In genomic region chr16:18333976-18334375, GRCm38 (mm10) we compare ENCODE assay signal across 9 mouse cellular contexts. TPM values are rescaled to one million over a fixed set of nuclear protein-coding genes. Genes with fewer than 3 reads are reported as not detected.
DNase-seq lines count a peak whose midpoint lies in the region; ATAC-seq and TF ChIP-seq lines count a peak whose summit lies in the region.
"Had no signal": no experiment of that assay in that cellular context is flagged by ENCODE, and none has a peak within 500 bp of the region (broad histone marks: within the 10 kb centered on the region; RNA-seq: fewer than 3 reads in every experiment).

No protein-coding gene starts in this region.

- H3K4me2 ChIP-seq in lung, postnatal 0 days (replicated peaks; ENCODE audit: low read depth, low read length) = no peak overlapping the region
- H3K4me2 ChIP-seq in intestine, embryonic 16.5 days (ENCODE audit: low read depth, low read length) = no peak overlapping the region

- peak; percentile 58 for DNase-seq in adrenal gland, postnatal 10 days
- DNase-seq in adrenal gland, adult 8-10 months = no peak
- DNase-seq in lung, postnatal 0 days (ENCODE audit: low spot score) = peak; percentile 25
- DNase-seq in lung, adult 2 months = no peak
- peak; percentile 68 to 69 for DNase-seq in heart, postnatal 10 days
- no peak for DNase-seq in cerebellum, adult 18-20 months

- 0 out of 2 replicates have a peak, but pooled peaks cover 4% of the 10 kb centered on the region for H3K4me1 ChIP-seq in lung, postnatal 0 days (ENCODE audit: insufficient read depth, low read depth, low read length)
- H3K4me1 ChIP-seq in lung, adult 2 months (ENCODE audit: control insufficient read depth, insufficient read depth, low read length) = peaks cover 3% of the 10 kb centered on the region; the same call in 1 of the 2 replicates
- H3K4me1 ChIP-seq in intestine, embryonic 16.5 days (ENCODE audit: control insufficient read depth, insufficient read depth, low read length) = 0 out of 2 replicates have a peak, but pooled peaks cover 2% of the 10 kb centered on the region

- H3K4me3 ChIP-seq in lung, postnatal 0 days (ENCODE audit: low read depth, low read length) = no peak overlapping the region
- no peak overlapping the region for H3K4me3 ChIP-seq in lung, adult 2 months (replicated peaks; ENCODE audit: extremely low read depth, low read depth, low read length)
- no peak overlapping the region for H3K4me3 ChIP-seq in intestine, embryonic 16.5 days (ENCODE audit: low read length)

- no peaks in the 10 kb centered on the region for H3K36me3 ChIP-seq in lung, postnatal 0 days (ENCODE audit: insufficient read depth, low read length)
- H3K36me3 ChIP-seq in intestine, embryonic 16.5 days (ENCODE audit: control insufficient read depth, insufficient read depth, low read length) = no peaks in the 10 kb centered on the region

- no peak for TF ChIP-seq CTCF in lung, postnatal 0 days (IDR thresholded peaks at IDR 0.05)
- TF ChIP-seq CTCF in lung, adult 2 months (IDR thresholded peaks at IDR 0.05; ENCODE audit: insufficient read depth, low read length) = no peak

- WGBS in lung, postnatal 0 days = 61% methylated on average over 3 of the region's 3 CpGs
- WGBS in lung, adult 2 months = 59% methylated on average over 3 of the region's 3 CpGs
- WGBS in intestine, embryonic 16.5 days = 85% methylated on average over 3 of the region's 3 CpGs

- H3K27me3 ChIP-seq in lung, postnatal 0 days (replicated peaks; ENCODE audit: insufficient read depth, low read length) = no peaks in the 10 kb centered on the region
- H3K27me3 ChIP-seq in intestine, embryonic 16.5 days (replicated peaks; ENCODE audit: control insufficient read depth, insufficient read depth, low read length) = no peaks in the 10 kb centered on the region

- TF ChIP-seq POLR2A in lung, adult 2 months (IDR thresholded peaks at IDR 0.05; ENCODE audit: borderline replicate concordance, extremely low read depth, low read depth, low read length) = no peak

- ATAC-seq in lung, postnatal 0 days = no peak
- 0 out of 2 replicates have a peak, but pooled peaks have one; percentile 14 for ATAC-seq in megakaryocyte-erythroid progenitor cell, adult 5-6 weeks (replicated peaks; ENCODE audit: low FRiP score, low TSS enrichment, poor library complexity, severe bottlenecking)
- ATAC-seq in intestine, embryonic 16.5 days = no peak

- no peak for TF ChIP-seq EP300 in lung, postnatal 0 days (IDR thresholded peaks at IDR 0.05)

- H3K9ac ChIP-seq in lung, postnatal 0 days (replicated peaks; ENCODE audit: low read depth) = no peak overlapping the region
- H3K9ac ChIP-seq in intestine, embryonic 16.5 days (ENCODE audit: low read depth, low read length) = no peak overlapping the region

- H3K9me3 ChIP-seq in lung, postnatal 0 days (ENCODE audit: low read length) = no peaks in the 10 kb centered on the region
- H3K9me3 ChIP-seq in intestine, embryonic 16.5 days (ENCODE audit: control insufficient read depth, low read length) = no peaks in the 10 kb centered on the region

- intact Hi-C loops in heart, postnatal 10 days (cut with DNase I) = no loop called here

- H3K27ac ChIP-seq in lung, postnatal 0 days (ENCODE audit: low read length) = no peak overlapping the region
- H3K27ac ChIP-seq in intestine, embryonic 16.5 days (ENCODE audit: low read length) = no peak overlapping the region
- H3K27ac ChIP-seq: macrophage had no signal

RNA-seq across cellular contexts. Expression of gene Tango2, which starts 13.9 kb away (rescaled TPM):
- total RNA-seq in adrenal gland, postnatal 10 days (2021) = 10 to 100 TPM; 32.8 to 37.0 TPM
- 10 to 100 TPM; 45.4 to 68.0 (median 52.7) TPM for total RNA-seq in adrenal gland, adult 8-10 months (2022)
- 23.7 and 25.2 TPM in 2 replicates for polyA plus RNA-seq in lung, postnatal 0 days (2015; fragmentation: Nextera tagmentation; extraction: Ambion mirVana)
- polyA plus RNA-seq in lung, adult 2 months (2012; rRNA removed) = 35.1 and 36.1 TPM in 2 replicates
- 10 to 100 TPM; 62.7 to 65.3 TPM for total RNA-seq in heart, postnatal 10 days (2021)
- 76.7 and 91.5 TPM in 2 replicates for total RNA-seq in megakaryocyte-erythroid progenitor cell, adult 5-6 weeks (2014; fragmentation: Nextera tagmentation)
- total RNA-seq in megakaryocyte-erythroid progenitor cell, adult 5-6 weeks (2017) = 16.9 and 20.4 TPM in 2 replicates
- 62.4 and 69.8 TPM in 2 replicates for polyA plus RNA-seq in intestine, embryonic 16.5 days (2015; fragmentation: Nextera tagmentation; extraction: Ambion mirVana)

RNA-seq across cellular contexts. Expression of gene Arvcf, which starts 14.0 kb away (rescaled TPM):
- 10 to 100 TPM; 29.4 to 39.2 TPM for total RNA-seq in adrenal gland, postnatal 10 days (2021)
- total RNA-seq in adrenal gland, adult 8-10 months (2022) = 10 to 100 TPM; 25.5 to 67.0 (median 52.7) TPM
- 14.6 and 18.5 TPM in 2 replicates for polyA plus RNA-seq in lung, postnatal 0 days (2015; fragmentation: Nextera tagmentation; extraction: Ambion mirVana)
- polyA plus RNA-seq in lung, adult 2 months (2012; rRNA removed) = 49.9 and 53.7 TPM in 2 replicates
- total RNA-seq in heart, postnatal 10 days (2021) = 10 to 100 TPM; 25.0 to 33.6 TPM
- 14.0 and 16.5 TPM in 2 replicates for total RNA-seq in megakaryocyte-erythroid progenitor cell, adult 5-6 weeks (2014; fragmentation: Nextera tagmentation)
- 14.3 and 19.4 TPM in 2 replicates for total RNA-seq in megakaryocyte-erythroid progenitor cell, adult 5-6 weeks (2017)
- 18.4 and 21.7 TPM in 2 replicates for polyA plus RNA-seq in intestine, embryonic 16.5 days (2015; fragmentation: Nextera tagmentation; extraction: Ambion mirVana)

RNA-seq across cellular contexts. Expression of gene Dgcr8, which starts 44.9 kb away (rescaled TPM):
- total RNA-seq in adrenal gland, postnatal 10 days (2021) = 10 to 100 TPM; 26.8 to 41.9 TPM
- 10 to 100 TPM; 24.4 to 48.7 (median 32.9) TPM for total RNA-seq in adrenal gland, adult 8-10 months (2022)
- polyA plus RNA-seq in lung, postnatal 0 days (2015; fragmentation: Nextera tagmentation; extraction: Ambion mirVana) = 13.3 and 14.4 TPM in 2 replicates
- polyA plus RNA-seq in lung, adult 2 months (2012; rRNA removed) = 16.0 and 22.3 TPM in 2 replicates
- total RNA-seq in heart, postnatal 10 days (2021) = 10 to 100 TPM; 26.0 to 27.2 TPM
- 77.7 and 78.5 TPM in 2 replicates for total RNA-seq in megakaryocyte-erythroid progenitor cell, adult 5-6 weeks (2014; fragmentation: Nextera tagmentation)
- 47.5 and 78.3 TPM in 2 replicates for total RNA-seq in megakaryocyte-erythroid progenitor cell, adult 5-6 weeks (2017)
- polyA plus RNA-seq in intestine, embryonic 16.5 days (2015; fragmentation: Nextera tagmentation; extraction: Ambion mirVana) = 17.0 and 18.9 TPM in 2 replicates

Comparison
In these comparisons a context has a peak if more than half of its experiments do, and no peak if none do; other contexts are left out.
1. DNase-seq: peak in adrenal gland, postnatal 10 days (single experiment), lung, postnatal 0 days (single experiment) and heart, postnatal 10 days (2 of 2); none in adrenal gland, adult 8-10 months (single experiment), lung, adult 2 months (single experiment) and cerebellum, adult 18-20 months (0 of 2).